Mouse (Mus musculus) embryonic facial prominence, embryonic 15.5 days (tissue): Measurements from ENCODE around the gene Olfr520. TPM values are rescaled to one million over a fixed set of nuclear protein-coding genes. Genes with fewer than 3 reads are reported as not detected.
"Not testable (repeated sequence)": the region's sequence is repeated elsewhere in the genome, so short reads cannot be mapped to it uniquely, and the experiment has no call there.

Source experiments
- ATAC-seq: fragments of 200-750 bp; cut with Nextera tagmentation; 2 replicates; pipeline ENCODE4 v1.8.0; 2017; ENCODE audit warnings: low read depth, moderate TSS enrichment; ENCODE audit not compliant: insufficient number of reproducible peaks, low FRiP score, low TSS enrichment
- H3K27ac ChIP-seq: fragments of 300-500 bp; sonication (generic); replicated peaks from 2 replicates; pipeline ENCODE4 v1.5.1; 2015; ENCODE audit warnings: mild to moderate bottlenecking, inconsistent platforms
- H3K27me3 ChIP-seq: fragments of 300-500 bp; sonication (generic); 2 replicates; pipeline ENCODE4 v1.6.1; 2015; ENCODE audit warnings: inconsistent platforms
- H3K36me3 ChIP-seq: fragments of 300-500 bp; sonication (generic); 2 replicates; pipeline ENCODE4 v1.6.1; 2015; ENCODE audit warnings: mild to moderate bottlenecking, inconsistent platforms
- H3K4me1 ChIP-seq: fragments of 300-500 bp; sonication (generic); 2 replicates; pipeline ENCODE4 v1.6.1; 2015; ENCODE audit warnings: inconsistent platforms
- H3K4me2 ChIP-seq: fragments of 300-500 bp; sonication (generic); replicated peaks from 2 replicates; pipeline ENCODE4 v1.6.1; 2015; ENCODE audit warnings: mild to moderate bottlenecking, inconsistent platforms
- H3K4me3 ChIP-seq: fragments of 300-500 bp; sonication (generic); replicated peaks from 2 replicates; pipeline ENCODE4 v1.5.1; 2015; ENCODE audit warnings: mild to moderate bottlenecking, inconsistent platforms
- H3K9ac ChIP-seq: fragments of 300-500 bp; sonication (generic); 2 replicates; pipeline ENCODE4 v1.6.1; 2015; ENCODE audit warnings: inconsistent platforms
- H3K9me3 ChIP-seq: fragments of 300-500 bp; sonication (generic); replicated peaks from 2 replicates; pipeline ENCODE4 v1.6.1; 2016; ENCODE audit warnings: inconsistent platforms
- WGBS: fragments of 180-500 bp; shearing (Covaris S2); methylation state at CpG from one replicate; pipeline ENCODE4 v1.1.7; 2015; 5-methylcytosine and 5-hydroxymethylcytosine counted together
- polyA plus RNA-seq: library from polyadenylated mRNA; unstranded; fragments of >200 nt; fragmentation: Nextera tagmentation; extraction: Ambion mirVana; gene quantifications from 2 replicates; pipeline ENCODE4 v1.2.1, GENCODE M21; 2015

Gene Olfr520
- polyA plus RNA-seq, 1 experiment from 2014 or later: not detected

- no peaks in the 10 kb centered on the region for H3K9me3 ChIP-seq
- H3K4me1 ChIP-seq: 0 out of 2 replicates have a peak, but pooled peaks cover 5% of the 10 kb centered on the region
- no peak overlapping the region for H3K4me2 ChIP-seq
- no peak overlapping the region for H3K27ac ChIP-seq
- no peaks in the 10 kb centered on the region for H3K36me3 ChIP-seq
- no peak overlapping the region for H3K4me3 ChIP-seq
- ATAC-seq: no peak
- WGBS: 86% methylated on average over 4 of the region's 4 CpGs
- no peaks in the 10 kb centered on the region for H3K27me3 ChIP-seq
- H3K9ac ChIP-seq: no peak overlapping the region
Measured at GRCm38 (mm10) chr7:99712431-99712830, 17.6 kb upstream of the Olfr520 start.

DNA sequence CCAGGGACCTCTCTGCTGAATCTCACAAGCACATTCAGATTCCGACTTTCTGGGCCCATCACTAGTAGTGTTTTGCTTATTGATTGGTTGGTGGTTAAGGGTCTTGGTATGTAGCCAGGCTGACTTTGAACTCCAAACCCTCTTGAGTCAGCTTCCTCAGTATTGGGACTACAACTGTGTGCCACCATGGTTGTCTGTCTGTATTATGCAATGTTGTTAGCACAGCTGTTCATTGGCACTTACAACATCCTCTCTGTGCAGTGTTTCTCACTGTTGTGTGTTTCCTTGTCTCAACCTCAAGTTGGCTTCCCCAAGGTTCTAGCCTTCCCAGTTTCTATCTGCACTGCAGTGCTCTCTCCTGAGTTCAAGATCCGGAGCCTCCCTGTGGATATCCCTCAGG lies 13.5 kb upstream of the Olfr520 start:
- WGBS: 72% methylated on average over 2 of the region's 2 CpGs
- Histone ChIP-seq H3K27ac (no peak overlapping the region), H3K4me3 (no peak overlapping the region), H3K4me1 (no peaks in the 10 kb centered on the region), H3K9me3 (no peaks in the 10 kb centered on the region), H3K36me3 (no peaks in the 10 kb centered on the region), H3K4me2 (no peak overlapping the region), H3K9ac (no peak overlapping the region), H3K27me3 (no peaks in the 10 kb centered on the region)
- no peak for ATAC-seq

DNA sequence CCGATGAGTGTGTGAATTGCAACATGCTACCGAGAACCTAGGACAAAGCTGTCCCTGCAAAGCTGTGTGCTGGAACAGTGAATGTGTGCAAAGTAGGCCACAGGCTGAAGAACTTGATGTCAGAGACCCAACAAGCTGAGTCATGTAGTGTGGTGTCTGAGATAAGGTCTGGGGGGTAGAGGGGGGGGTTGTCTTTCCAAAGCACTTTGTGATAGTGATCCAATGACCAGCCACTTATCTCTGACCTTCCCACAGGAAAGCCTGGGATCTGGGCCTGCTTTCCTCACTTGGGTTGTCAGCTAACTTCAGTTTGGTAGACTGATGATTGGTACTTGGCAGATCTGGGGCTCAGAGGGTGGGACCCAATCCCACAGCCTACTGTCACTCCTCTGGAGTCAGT lies 4.5 kb downstream of the Olfr520 start:
- Histone ChIP-seq H3K4me1 (0 out of 2 replicates have a peak, but pooled peaks cover 4% of the 10 kb centered on the region), H3K4me3 (no peak overlapping the region), H3K36me3 (no peaks in the 10 kb centered on the region), H3K27ac (no peak overlapping the region), H3K4me2 (no peak overlapping the region), H3K9me3 (no peaks in the 10 kb centered on the region), H3K27me3 (no peaks in the 10 kb centered on the region), H3K9ac (no peak overlapping the region)
- ATAC-seq: no peak
- WGBS: 95% methylated on average over 2 of the region's 2 CpGs

DNA sequence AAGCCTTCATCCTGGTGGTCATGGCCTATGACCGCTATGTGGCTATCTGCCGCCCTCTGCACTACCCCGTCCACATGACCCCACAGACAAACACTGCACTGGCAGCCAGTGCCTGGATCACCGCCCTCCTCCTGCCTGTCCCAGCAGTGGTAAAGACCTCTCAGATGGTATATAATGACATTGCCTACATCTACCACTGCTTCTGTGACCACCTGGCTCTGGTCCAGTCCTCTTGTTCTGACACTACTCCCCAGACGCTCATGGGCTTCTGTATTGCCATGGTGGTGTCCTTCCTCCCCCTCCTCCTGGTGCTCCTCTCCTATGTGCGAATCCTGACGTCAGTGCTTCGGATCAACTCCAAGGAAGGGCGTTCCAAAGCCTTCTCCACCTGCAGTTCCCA lies 5.4 kb downstream of the Olfr520 start:
- not testable (repeated sequence) for H3K27ac ChIP-seq, H3K36me3 ChIP-seq, H3K27me3 ChIP-seq, H3K4me1 ChIP-seq, H3K4me3 ChIP-seq, H3K9me3 ChIP-seq, H3K9ac ChIP-seq, ATAC-seq, H3K4me2 ChIP-seq
- WGBS: 94% methylated on average over 9 of the region's 9 CpGs

DNA sequence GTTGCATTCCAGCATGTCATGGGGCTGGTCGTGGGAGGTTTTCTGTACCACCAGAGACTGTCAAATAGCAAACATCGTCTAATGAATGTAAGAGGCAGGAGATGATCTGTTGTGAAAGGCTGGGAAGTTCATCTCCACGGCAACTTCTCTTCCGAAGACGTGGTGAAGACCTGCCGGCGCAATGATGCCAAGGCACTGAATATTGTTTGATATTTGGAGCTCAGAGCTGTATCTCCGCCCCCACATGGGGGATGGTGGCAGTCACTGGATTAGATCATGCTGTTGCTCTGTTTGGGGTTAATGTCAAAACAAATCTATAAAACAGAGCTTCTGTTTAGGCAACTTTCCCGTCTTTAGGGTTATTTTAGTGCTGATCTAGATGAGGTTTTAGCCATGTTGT lies 9.2 kb downstream of the Olfr520 start:
- H3K36me3 ChIP-seq: no peaks in the 10 kb centered on the region
- 0 out of 2 replicates have a peak, but pooled peaks cover 4% of the 10 kb centered on the region for H3K4me1 ChIP-seq
- no peak for ATAC-seq

GRCm38 (mm10) chr7:99763207-99763606 lies 33.1 kb downstream of the Olfr520 start, which contains the start of gene Olfr521:
Gene Olfr521, plus strand, starts transcription at chr7:99763507.
- H3K9ac ChIP-seq: no peak within 1 kb of the TSS
- 88% methylated on average over 2 of the region's 2 CpGs for WGBS
- H3K9me3 ChIP-seq: peaks cover 10% of the 10 kb centered on the region
- H3K27me3 ChIP-seq: no peaks in the 10 kb centered on the region
- H3K4me3 ChIP-seq: no peak within 1 kb of the TSS
- no peak within 1 kb of the TSS for H3K27ac ChIP-seq
- H3K4me2 ChIP-seq: no peak within 1 kb of the TSS
- no peaks in the 10 kb centered on the region for H3K36me3 ChIP-seq
- no peaks in the 10 kb centered on the region for H3K4me1 ChIP-seq
- ATAC-seq: no peak

More for the DNA sequence above, 9.2 kb downstream of the Olfr520 start:
- Histone ChIP-seq H3K4me3 (no peak overlapping the region), H3K4me2 (no peak overlapping the region), H3K9ac (no peak overlapping the region), H3K27ac (no peak overlapping the region), H3K9me3 (no peaks in the 10 kb centered on the region), H3K27me3 (no peaks in the 10 kb centered on the region)
- WGBS: 48% methylated on average over 9 of the region's 9 CpGs

DNA sequence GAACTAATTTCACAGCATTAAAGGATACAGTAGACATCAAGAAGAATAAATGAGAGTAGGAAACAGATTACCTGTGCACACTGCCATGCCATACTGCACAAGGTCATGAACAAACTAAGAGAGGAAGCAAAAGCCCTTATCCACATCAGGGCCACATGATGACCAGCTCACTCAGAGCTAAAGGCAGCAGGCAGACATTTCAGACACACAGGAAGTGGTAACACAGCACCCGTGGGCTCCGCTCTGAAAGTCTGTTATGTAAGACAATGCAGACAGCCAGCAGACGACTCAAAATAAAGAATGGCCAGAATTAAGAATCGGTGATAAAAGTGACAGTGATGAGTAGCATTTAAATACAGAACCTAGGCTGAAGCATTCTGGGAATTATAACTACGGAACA lies 51.3 kb downstream of the Olfr520 start:
- Histone ChIP-seq H3K36me3 (no peaks in the 10 kb centered on the region), H3K4me3 (no peak overlapping the region), H3K9ac (no peak overlapping the region), H3K4me1 (no peaks in the 10 kb centered on the region), H3K9me3 (no peaks in the 10 kb centered on the region), H3K27ac (no peak overlapping the region), H3K4me2 (no peak overlapping the region), H3K27me3 (no peaks in the 10 kb centered on the region)
- 80% methylated on average over 5 of the region's 5 CpGs for WGBS
- ATAC-seq: no peak

- H3K4me3 ChIP-seq: no peak overlapping the region
- H3K4me2 ChIP-seq: no peak overlapping the region
- H3K9ac ChIP-seq: no peak overlapping the region
- no peak overlapping the region for H3K27ac ChIP-seq
- H3K27me3 ChIP-seq: no peaks in the 10 kb centered on the region
- no peaks in the 10 kb centered on the region for H3K9me3 ChIP-seq
- H3K4me1 ChIP-seq: no peaks in the 10 kb centered on the region
- ATAC-seq: no peak
- 64% methylated on average over 2 of the region's 2 CpGs for WGBS
- no peaks in the 10 kb centered on the region for H3K36me3 ChIP-seq
Measured at GRCm38 (mm10) chr7:99781916-99782315, 51.8 kb downstream of the Olfr520 start.

- H3K27ac ChIP-seq: no peak overlapping the region
- 57% methylated on average over 7 of the region's 7 CpGs for WGBS
- ATAC-seq: no peak
- H3K9ac ChIP-seq: no peak overlapping the region
- H3K27me3 ChIP-seq: no peaks in the 10 kb centered on the region
- no peaks in the 10 kb centered on the region for H3K9me3 ChIP-seq
- no peaks in the 10 kb centered on the region for H3K36me3 ChIP-seq
- peaks cover 5% of the 10 kb centered on the region for H3K4me1 ChIP-seq
- H3K4me2 ChIP-seq: no peak overlapping the region
- H3K4me3 ChIP-seq: no peak overlapping the region
Measured at GRCm38 (mm10) chr7:99783421-99783820, 53.3 kb downstream of the Olfr520 start.

DNA sequence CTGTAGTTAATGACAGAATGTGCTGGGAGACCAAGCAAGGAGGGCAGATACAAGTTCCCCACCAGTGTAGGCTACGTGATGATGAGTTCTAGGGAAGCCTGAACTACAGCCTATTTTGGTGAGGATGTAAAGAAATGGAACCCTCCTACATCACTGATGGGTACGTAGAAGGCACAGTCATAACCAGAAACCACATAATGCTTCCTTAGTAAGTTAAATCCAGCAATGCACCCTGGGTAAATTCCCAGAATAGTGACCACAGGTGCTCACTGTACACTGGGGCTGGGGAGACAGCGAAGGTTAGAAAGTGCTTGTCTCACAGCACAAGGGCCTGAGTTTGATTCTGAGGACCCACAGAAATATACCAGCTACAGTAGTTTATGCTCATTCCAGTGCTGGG lies 55.5 kb downstream of the Olfr520 start:
- no peak overlapping the region for H3K4me2 ChIP-seq
- no peak for ATAC-seq
- H3K27ac ChIP-seq: no peak overlapping the region
- H3K9ac ChIP-seq: no peak overlapping the region
- peaks cover 5% of the 10 kb centered on the region for H3K4me1 ChIP-seq
- WGBS: 84% methylated on average over 3 of the region's 3 CpGs
- no peaks in the 10 kb centered on the region for H3K9me3 ChIP-seq
- no peak overlapping the region for H3K4me3 ChIP-seq
- no peaks in the 10 kb centered on the region for H3K27me3 ChIP-seq
- no peaks in the 10 kb centered on the region for H3K36me3 ChIP-seq
